Mouse (Mus musculus) embryo, embryonic 9.5 days (tissue): Measurements from ENCODE around the gene Gm30302.
"Not testable (repeated sequence)": the region's sequence is repeated elsewhere in the genome, so short reads cannot be mapped to it uniquely, and the experiment has no call there.

ENCODE experiments used
- DNase-seq: peaks from one replicate; pipeline ENCODE4 v3.0.0-alpha.2; 2017; ENCODE audit errors: extremely low spot score

Gm30302 gene

GRCm38 (mm10) chr13:49798901-49799300 is at the start of gene Gm30302:
Gene Gm30302 (minus strand): TSS chr13:49799001.
- no peak for DNase-seq

- DNase-seq: no peak
Observed at GRCm38 (mm10) chr13:49846751-49847150, 48.0 kb upstream of the Gm30302 start.

- DNase-seq: no peak
Observed at GRCm38 (mm10) chr13:49846141-49846540, 47.3 kb upstream of the Gm30302 start.

- DNase-seq: no peak
Observed at GRCm38 (mm10) chr13:49845663-49846062, 46.9 kb upstream of the Gm30302 start.

- no peak for DNase-seq
Observed at GRCm38 (mm10) chr13:49844071-49844470, 45.3 kb upstream of the Gm30302 start.

GRCm38 (mm10) chr13:49841186-49841585 is 42.4 kb upstream of the Gm30302 start:
- no peak for DNase-seq

- no peak for DNase-seq
Observed at GRCm38 (mm10) chr13:49830355-49830754, 31.6 kb upstream of the Gm30302 start.

- no peak for DNase-seq
Observed at GRCm38 (mm10) chr13:49825300-49825699, 26.5 kb upstream of the Gm30302 start.

- no peak for DNase-seq
Observed at GRCm38 (mm10) chr13:49814958-49815357, 16.2 kb upstream of the Gm30302 start.

GRCm38 (mm10) chr13:49814420-49814819 is 15.6 kb upstream of the Gm30302 start:
- no peak for DNase-seq

GRCm38 (mm10) chr13:49807146-49807545 is 8.3 kb upstream of the Gm30302 start:
- no peak for DNase-seq

GRCm38 (mm10) chr13:49788563-49789393 is 10.0 kb downstream of the Gm30302 start:
- no peak for DNase-seq

GRCm38 (mm10) chr13:49783899-49784298 is 14.9 kb downstream of the Gm30302 start:
- no peak for DNase-seq

- DNase-seq: not testable (repeated sequence)
Observed at GRCm38 (mm10) chr13:49771536-49771935, 27.3 kb downstream of the Gm30302 start.

- DNase-seq: no peak
Observed at GRCm38 (mm10) chr13:49769111-49769510, 29.7 kb downstream of the Gm30302 start.

GRCm38 (mm10) chr13:49768048-49768447 is 30.8 kb downstream of the Gm30302 start:
- no peak for DNase-seq

GRCm38 (mm10) chr13:49766269-49766668 is 32.5 kb downstream of the Gm30302 start:
- no peak for DNase-seq

GRCm38 (mm10) chr13:49765306-49765705 is 33.5 kb downstream of the Gm30302 start:
- DNase-seq: no peak

- DNase-seq: no peak
Observed at GRCm38 (mm10) chr13:49762208-49762607, 36.6 kb downstream of the Gm30302 start.

GRCm38 (mm10) chr13:49760675-49761074 is 38.1 kb downstream of the Gm30302 start:
- no peak for DNase-seq

- DNase-seq: no peak
Observed at GRCm38 (mm10) chr13:49757966-49758365, 40.8 kb downstream of the Gm30302 start.

- DNase-seq: no peak
Observed at GRCm38 (mm10) chr13:49756591-49756990, 42.2 kb downstream of the Gm30302 start.

GRCm38 (mm10) chr13:49741285-49742040 is 57.3 kb downstream of the Gm30302 start:
- DNase-seq: no peak
